Mouse (Mus musculus): ENCODE results near the gene Cenpu.

Cenpu gene

DNA sequence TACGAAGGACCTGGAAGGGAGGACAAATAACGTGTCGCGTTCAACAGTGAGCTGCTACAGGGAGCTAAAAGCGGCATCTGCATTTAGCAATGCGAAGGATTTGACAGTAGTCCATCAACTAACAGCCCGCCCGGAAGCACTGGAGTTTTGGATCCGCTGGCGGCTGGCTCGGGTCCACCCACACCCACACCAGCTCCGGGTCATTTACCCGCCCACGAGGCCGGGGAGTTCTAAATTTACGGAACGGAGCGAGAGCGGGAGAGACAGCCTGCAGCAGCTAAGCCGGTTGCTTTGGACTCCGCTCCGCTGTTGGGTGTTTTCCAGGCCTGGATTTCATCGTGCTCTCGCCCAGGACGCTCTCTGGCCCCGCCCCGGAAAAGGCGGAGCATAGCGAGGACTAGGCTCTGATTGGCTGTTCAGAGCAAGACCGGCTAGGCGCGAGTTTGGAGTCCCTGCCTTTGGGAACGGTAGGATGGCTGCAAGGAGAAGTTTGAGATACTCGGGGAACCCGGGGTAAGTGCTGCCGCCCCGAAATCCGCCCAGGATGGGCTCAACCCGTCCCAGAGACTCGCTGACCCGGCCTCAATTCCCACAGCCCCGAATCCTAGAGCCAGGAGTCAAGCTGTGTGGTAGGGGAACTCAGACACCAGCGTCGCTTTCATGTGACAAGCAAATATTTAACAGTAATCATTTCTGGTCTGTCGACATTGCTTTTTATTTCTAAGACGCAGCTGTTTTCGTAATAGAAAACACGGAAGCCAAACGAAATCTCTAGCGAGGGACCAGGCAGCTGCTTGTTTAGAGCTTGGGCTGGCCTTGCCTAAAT, at the start of gene Cenpu:
Gene Cenpu (plus strand): TSS at position 414 of the 826 bp plus-strand sequence.
- in situ Hi-C loops (cut with MboI; ENCODE audit: low sequenced_read_pairs): no loop called here

DNA sequence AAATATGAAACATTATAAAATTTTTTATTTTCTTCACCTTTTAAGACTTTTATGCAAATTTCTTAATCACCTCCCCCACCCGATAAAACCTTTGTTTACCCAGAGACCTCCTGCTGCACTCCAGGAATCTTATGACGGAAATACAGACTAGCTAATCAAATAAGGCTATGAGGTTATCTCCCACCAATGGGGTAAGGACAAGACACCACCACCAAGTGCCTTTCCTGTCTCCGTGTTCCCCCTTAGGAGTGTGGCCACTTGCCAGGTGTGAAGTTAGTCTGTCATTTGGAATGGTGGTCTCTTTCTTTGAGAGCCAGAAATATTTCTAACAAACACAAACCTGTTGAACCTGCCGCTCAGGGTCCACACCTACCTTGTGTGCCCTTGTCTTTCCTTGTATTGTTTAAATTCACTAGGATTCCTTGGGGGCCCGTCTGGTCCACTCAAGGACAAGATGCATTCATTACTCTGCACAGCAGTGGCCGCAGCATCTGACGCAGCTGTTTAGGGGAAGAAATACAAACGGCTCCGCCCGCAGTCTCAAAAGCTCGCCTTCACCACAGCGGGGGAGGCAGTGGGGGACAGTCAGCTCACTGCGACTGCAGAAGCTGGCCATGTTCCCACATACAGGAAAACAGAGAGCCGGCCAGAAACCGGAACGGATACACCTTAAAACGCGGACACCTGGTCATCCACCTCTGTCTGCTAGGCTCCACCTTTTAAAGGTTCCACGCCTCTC, 49.3 kb upstream of the Cenpu start:
- in situ Hi-C loops (cut with MboI; ENCODE audit: low sequenced_read_pairs): no loop called here

DNA sequence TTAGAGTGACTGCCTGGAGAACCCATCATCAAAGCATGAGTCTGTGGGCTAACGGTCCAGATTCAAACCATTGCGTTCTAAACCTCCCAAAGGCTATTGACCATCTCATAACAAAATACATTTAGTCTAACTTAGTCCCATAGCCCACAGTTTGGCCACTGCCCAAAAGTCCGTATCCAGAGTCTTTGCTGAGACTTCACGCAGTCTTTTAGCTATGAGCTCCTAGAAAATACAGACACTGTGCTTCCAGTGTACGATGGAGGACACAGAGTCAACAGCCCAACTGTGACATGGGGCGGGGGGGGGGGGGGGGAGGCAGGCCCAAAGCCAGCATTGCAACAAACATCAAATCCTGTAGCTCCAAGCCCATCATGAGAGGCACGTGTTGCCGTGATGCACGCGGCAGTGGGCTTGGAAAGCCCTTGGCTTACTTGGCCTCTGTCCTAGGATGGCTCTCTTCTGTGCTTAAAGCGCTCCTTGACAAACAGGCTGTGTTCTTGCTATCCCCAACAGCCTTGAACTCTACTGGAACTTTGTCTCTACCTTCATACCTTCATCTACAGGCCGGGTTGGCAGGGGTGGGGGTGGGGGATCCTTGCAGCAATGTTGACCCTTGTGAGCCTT, 48.6 kb upstream of the Cenpu start:
- in situ Hi-C loops (cut with MboI; ENCODE audit: low sequenced_read_pairs): no loop called here

DNA sequence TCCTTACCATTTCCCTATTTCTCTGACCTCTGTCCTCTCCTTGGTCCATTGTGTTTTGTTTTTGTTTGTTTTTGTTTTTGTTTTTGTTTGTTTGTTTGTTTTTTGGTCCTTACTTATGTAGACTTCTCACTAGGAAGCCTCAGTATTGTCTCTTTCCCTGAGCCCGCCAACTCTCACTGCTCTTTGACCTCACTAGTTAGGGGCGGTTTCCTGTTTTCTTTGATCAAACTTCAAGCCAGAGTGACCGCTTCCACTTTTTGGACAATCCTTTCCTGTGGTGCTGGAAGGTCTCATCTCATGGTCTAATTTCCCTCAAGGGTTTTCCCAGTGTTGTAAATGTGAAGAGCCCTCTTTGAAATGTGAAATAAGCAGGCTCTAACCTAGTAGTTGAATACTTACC, 47.6 kb upstream of the Cenpu start:
- in situ Hi-C loops (cut with MboI; ENCODE audit: low sequenced_read_pairs): no loop called here

DNA sequence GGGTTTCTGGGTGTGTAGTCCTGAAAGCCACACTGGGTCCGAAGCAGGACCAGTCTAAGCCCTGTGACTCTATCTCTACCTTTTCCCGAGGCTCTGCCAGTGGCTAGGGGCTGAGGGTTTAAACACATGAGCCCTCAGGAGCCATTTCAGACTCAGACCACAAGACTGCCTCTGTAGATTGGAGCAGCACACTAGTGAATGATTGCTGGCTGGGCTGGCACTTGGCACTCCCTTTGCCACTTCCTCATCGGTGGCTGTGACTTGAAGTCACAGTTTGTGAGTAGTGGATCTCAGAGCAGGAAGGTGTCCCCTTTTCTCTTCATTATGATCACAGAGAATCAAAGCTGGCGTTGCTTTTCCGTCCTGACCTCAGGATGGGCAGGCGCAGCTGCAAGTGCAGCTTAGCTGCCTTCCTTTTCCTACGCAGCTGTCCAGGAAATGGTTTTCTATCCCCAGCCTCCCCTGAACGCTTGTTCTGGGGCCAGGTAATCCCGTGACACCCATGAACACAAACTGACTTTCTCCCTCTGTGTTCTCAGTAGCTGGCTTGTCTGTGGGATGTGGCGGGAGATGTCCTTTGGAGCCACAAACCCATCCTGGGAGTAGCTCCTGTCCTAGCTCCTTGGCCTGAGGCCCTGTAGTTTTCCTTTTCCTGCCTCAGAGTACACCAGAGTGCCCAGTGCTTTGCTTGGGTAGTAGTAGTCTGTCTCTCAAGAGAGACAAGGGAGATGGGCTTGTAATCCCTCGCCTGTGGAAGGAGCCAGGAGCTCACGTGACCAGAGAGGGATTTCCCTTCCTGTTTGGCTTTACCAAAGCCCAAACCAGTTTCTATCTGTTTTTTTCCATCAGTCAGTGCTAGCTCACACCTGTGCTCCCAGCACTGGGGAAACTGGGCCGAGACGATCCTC, 43.1 kb upstream of the Cenpu start:
- in situ Hi-C loops (cut with MboI; ENCODE audit: low sequenced_read_pairs): no loop called here

DNA sequence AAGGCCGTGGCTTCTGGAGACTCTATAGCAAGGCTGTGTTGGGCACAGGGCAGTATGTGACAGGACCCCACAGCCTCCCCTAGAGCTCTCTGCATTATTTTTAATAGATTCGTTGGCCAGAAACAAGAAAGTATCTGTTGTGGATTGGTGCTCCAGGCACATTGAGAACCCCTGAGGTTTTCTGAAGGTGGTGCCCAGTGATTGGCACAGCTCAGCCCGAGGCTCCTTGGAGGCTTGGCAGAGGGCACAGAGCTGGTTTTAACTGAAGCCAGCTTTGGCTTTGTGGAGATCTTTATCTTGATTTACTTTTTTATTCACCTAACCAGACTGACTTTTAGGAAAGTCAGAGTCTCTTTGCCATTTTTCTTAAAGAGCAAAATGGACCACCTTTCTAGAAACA, 42.4 kb upstream of the Cenpu start:
- in situ Hi-C loops (cut with MboI; ENCODE audit: low sequenced_read_pairs): no loop called here

DNA sequence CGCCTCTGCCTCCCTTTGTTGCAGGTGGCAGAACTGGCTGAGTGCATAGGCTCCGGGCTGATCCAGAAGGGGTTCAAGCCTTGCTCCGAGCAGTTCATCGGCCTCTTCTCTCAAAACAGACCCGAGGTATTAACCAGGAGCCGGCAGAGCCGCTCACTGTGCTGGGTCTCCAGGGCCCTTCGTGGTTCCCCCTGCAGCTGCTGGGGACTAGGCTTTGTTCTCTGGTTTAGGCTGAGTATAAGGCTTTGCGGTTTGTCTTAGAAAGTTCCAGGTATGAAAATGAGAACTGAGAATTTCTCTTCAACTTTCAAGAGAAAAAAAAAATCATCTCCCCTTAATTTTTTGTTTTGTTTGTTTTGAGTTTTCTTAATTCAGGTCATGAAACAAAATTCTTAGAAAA, 40.5 kb upstream of the Cenpu start:
- in situ Hi-C loops (cut with MboI; ENCODE audit: low sequenced_read_pairs): no loop called here

DNA sequence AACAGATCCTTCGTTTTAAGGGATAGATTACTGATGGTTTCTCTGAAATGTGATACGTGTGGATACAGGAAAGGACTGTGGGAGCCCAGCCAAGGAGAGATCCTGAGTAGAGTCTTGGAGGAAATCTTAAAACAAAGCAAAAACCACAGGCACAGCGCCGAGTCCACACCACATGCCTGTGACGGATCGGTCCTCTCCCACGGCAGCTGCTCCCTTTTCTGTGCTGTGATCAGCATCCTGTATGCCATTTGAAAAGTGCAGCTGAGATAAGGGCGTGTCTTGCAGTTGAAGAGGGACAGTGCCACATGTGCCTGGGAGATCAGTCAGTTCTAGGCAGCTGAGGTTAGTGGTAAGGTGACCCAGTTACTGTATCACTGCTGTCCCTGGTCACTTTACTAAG, 39.3 kb upstream of the Cenpu start:
- in situ Hi-C loops (cut with MboI; ENCODE audit: low sequenced_read_pairs): no loop called here

DNA sequence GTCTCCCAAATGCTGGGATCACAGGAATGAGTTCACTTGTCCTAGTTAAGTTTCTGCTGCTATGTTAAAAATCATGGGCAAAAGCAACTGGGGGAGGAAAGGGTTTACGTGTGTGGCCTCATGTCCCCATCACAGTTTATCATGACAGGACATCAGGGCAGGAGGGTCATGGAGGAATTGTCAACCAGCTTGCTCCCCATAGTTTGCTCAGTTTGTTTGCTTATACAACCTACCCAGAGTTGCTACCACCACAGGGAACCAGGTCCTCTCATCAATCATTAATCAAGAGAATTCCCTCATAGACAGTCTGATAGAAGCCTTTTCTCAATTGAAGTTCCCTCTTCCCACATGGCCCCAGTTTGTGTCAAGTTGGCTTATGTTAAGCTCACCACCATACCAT, 37.8 kb upstream of the Cenpu start:
- in situ Hi-C loops (cut with MboI; ENCODE audit: low sequenced_read_pairs): no loop called here

DNA sequence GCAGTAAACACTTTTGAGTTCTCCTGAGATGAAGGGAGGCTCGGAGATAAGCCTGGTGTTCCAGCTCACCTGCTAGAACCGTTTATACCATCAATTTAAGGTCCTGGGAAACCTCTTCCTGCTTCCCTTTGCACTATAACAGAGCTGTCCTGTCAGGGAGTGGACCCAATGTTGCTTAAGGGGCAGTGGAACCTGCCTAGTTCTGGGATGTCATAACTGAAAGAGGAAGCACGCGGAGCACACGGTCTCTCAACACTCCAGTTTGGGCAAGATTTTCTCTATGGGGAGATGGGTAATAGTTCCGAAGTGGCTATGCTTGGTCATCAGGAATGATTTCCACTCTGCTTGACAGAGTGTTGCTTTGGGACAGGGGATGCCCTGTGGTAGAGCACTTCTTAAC, 31.2 kb upstream of the Cenpu start:
- in situ Hi-C loops (cut with MboI; ENCODE audit: low sequenced_read_pairs): no loop called here

DNA sequence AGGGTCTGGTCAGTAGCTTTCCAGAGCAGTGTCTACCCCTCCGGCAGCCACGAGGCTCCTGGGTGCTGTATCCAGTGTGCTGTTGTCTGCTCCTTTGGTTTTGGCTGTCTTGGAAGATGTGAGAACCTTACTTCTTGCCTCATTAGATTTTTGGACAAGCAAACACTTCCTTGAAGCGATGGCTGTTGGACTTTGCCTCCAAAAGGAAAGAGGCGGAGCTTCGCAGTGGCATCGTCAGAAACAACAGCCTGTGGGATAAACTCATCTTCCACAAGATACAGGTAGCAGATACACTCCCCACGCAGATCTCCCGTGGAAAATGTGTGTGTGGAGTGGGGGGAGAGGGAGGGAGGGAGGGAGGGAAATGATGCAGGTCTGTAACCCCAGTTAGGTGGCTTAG, 25.7 kb upstream of the Cenpu start:
- in situ Hi-C loops (cut with MboI; ENCODE audit: low sequenced_read_pairs): no loop called here

DNA sequence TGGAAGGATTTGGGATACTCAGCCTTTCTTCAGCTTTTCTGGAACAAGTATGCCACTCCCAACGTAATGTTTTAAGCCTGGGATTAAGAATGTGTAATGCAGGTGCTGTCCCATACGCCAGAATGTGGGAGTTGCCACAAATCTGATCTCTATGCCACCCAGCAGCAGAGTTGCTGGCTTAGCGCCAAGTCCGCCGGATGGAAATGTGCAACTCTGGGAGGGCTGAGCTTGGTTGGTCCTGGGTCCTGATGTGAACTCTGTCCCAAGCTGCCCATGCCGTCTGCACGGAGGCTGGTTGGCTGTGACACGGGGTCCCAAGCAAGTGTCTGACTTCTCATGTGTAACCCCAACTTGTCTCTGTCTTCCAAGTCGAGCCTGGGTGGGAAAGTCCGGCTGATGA, 25.0 kb upstream of the Cenpu start:
- in situ Hi-C loops (cut with MboI; ENCODE audit: low sequenced_read_pairs): no loop called here

DNA sequence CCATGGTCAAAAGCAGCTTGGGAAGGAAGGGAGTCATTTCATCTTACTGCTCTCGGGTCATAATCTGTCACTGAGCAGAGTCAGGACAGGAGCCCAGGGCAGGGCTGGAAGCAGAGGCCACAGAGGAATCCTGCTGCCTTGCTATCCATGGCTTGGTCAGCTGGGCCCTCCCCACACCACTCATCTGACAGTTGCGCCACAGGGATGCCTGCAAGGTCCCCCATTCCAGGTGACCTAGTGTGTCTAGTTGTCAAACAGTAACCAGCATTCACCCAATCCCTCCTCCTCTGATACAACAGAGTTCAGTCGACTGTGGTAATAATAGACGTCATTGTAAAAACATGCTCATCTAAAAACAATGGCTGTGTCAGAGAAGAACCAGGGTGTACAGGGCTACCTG, 22.3 kb upstream of the Cenpu start:
- in situ Hi-C loops (cut with MboI; ENCODE audit: low sequenced_read_pairs): no loop called here

DNA sequence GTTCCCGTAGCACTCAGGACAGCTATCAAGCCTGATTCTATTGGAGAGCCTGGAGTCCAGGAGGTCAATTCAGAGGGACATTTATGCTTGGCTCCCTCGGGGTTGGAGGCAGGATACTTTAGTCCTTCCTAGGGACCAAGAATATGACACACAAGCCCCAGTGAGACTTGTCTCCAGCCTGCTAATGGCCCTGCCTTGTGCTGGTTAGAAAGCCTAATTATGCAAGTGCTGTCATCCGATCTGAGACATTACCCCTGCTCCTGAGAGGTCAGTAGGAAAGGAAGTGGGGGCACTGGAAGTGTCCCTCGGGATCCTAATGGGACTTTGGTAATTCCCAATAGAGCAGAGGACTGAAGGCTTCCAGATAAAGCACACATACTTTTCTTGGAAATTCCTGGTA, 21.3 kb upstream of the Cenpu start:
- in situ Hi-C loops (cut with MboI; ENCODE audit: low sequenced_read_pairs): no loop called here

DNA sequence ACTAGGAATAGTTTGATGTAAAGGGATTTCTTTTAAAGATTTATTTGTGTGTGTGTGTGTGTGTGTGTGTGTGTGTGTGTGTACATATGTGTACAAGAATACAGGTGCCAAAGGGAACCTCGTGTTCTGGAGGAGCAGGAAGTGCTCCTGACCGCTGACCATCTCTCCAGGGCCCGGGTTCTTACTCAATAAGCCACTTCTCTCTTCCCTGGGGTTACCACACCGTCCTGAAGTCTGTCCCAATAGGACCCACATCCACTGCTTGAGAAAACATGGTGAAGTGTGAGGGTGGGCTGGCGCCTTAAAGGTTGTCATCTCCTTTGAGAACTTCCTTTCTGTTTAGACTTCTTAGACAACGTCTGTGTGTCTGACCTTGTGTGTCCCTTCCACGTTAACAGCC, 17.9 kb upstream of the Cenpu start:
- in situ Hi-C loops (cut with MboI; ENCODE audit: low sequenced_read_pairs): no loop called here

DNA sequence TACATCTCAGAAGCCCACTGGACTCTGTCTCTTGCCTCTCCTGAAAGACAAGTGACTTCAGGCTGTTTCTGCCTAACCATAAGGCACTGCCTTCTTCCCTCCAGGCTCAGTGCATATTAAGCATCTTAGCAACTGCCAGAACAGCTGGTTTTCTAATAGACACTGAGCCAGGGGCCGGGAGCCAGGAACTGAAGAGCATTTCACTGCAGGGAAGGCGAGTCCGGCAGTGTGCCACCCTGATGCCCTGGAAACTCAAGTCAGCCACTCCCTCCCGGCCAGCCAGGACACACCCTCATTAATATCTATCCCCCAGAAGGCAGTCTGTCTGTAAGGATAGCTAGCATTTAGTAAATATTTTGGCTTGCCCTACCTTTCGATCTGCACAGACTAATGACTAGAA, 12.1 kb upstream of the Cenpu start:
- in situ Hi-C loops (cut with MboI; ENCODE audit: low sequenced_read_pairs): loop anchor here (10.0 kb wide), 1 partner anchor 225 kb away; no protein-coding TSS in a partner anchor

DNA sequence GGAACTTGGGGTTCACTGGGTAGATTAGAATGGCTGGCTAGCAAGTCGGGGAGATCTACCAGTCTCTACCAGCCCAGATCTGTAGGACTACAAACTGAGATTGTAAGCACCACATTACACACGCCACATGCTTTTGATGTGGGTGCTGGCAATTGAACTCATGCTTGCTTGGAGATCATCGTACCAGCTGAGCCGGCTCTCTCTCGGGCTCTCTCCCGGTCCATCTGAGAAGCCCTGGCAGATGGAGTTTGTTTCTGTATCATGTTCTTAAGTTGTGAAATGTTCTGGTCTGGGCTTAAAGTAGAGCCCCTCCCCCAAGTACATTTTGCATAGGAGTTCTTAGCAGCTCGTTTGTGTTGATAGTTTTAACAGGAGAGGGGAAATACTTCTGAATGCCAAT, 8.6 kb upstream of the Cenpu start:
- in situ Hi-C loops (cut with MboI; ENCODE audit: low sequenced_read_pairs): loop anchor here (10.0 kb wide), 1 partner anchor 228 kb away; no protein-coding TSS in a partner anchor

DNA sequence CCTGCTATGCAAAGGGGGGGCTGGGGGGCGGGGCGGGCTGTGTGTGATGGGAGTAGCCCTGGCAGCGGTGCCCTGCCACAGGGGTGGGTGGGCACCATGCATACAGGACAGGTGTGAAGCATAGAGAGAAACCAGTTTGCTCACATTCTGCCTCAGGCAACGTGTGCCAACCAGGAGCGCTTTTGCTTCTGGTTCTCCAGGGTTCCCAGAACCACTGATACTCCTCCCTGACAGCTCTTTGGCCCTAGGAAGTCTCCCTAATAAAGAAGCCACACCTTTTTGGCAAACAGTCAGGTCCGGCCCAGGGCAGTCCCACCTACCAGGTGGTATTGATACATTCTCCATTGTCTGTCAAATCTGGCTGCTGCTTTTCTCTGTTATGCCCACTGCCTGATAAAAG, 8.2 kb upstream of the Cenpu start:
- in situ Hi-C loops (cut with MboI; ENCODE audit: low sequenced_read_pairs): loop anchor here (10.0 kb wide), 1 partner anchor 229 kb away; no protein-coding TSS in a partner anchor

DNA sequence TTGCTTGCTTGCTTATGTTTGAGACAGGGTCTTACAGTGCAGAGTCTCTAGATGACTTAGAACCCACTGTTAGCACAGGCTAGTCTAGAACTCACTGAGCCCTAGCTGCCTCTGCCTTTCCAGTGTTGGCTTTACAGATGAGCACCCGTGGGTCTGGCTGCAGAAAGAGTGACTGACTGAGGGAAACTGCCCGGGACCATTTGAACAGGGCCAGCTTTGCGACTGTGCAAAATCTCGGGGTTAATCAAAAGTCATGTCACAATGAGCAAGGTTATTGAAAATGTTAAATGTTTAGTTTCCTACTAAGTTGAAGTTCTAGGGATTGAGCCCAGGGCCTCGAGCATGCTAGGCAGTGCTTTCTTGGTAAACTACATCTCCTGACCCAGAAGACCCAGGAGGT, 6.0 kb upstream of the Cenpu start:
- in situ Hi-C loops (cut with MboI; ENCODE audit: low sequenced_read_pairs): loop anchor here (10.0 kb wide), 1 partner anchor 231 kb away; no protein-coding TSS in a partner anchor

DNA sequence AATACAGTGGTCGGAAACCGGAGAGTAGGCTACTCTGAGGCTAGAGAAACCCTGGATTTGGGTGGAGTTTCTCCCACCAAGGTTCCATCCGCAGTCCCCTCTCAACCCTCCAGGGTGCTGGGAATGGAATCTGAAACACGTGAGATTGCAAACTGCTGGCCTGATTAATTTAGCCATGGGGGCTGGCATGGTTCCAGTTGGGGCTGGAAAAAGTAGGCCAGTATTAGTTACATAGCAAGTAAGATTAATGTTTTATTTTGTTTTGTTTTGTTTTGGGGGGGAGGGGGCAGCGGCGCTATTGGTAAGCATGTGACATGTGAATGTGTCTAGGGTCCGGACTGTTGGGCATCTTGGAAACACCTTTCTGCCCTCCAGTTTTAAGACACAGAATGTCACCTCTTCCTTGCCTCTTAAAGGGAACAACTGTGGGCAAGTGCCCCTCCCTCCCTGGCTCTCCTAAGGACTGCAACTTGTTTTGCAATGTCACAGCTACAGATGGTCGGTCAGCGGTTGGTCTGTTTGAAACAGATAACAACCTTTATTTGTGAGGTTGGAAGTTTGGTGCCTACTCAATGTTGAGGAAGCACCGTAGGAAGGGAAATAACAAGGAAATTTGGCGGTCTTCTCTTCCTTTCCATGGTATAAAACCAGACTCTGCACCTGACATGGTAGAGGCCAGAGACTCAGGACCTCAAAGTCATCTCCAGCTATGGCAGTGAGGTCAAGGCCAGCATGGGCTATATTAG, 5.2 kb upstream of the Cenpu start:
- in situ Hi-C loops (cut with MboI; ENCODE audit: low sequenced_read_pairs): loop anchor here (10.0 kb wide), 1 partner anchor 232 kb away; no protein-coding TSS in a partner anchor

Measured in CH12F3 (cell line).